Mouse (Mus musculus) erythroblast, embryonic 14.5 days (primary cell): ENCODE data around the gene Atg7.

ENCODE experiments used
- GATA1 ChIP-seq: IDR thresholded peaks from 2 replicates; pipeline ENCODE4 v1.6.1; 2012; ENCODE audit warnings: low read length, inconsistent platforms, mixed read lengths
- TAL1 ChIP-seq: IDR thresholded peaks from 3 replicates; pipeline ENCODE4 v1.6.1; 2012; ENCODE audit warnings: low read length, inconsistent platforms, mixed read lengths

GRCm38 (mm10) chr6:114804866-114805265 is 162.0 kb downstream of the Atg7 start:
- no peak for TF ChIP-seq TAL1
- no peak for TF ChIP-seq GATA1
